Mouse (Mus musculus) ES-Bruce4 (cell line): Measurements from ENCODE around the gene Tenm4. TPM values are rescaled to one million over a fixed set of nuclear protein-coding genes. Genes with fewer than 3 reads are reported as not detected.

Source experiments
- H3K27ac ChIP-seq: 2 replicates; pipeline ENCODE4 v1.5.1; 2012; ENCODE audit warnings: low read length, inconsistent platforms; ENCODE audit not compliant: insufficient read depth
- H3K27me3 ChIP-seq: 2 replicates; pipeline ENCODE4 v1.6.1; 2012; ENCODE audit warnings: mild to moderate bottlenecking, low read length, inconsistent platforms; ENCODE audit not compliant: control insufficient read depth, poor library complexity, insufficient read depth, severe bottlenecking
- H3K36me3 ChIP-seq: 2 replicates; pipeline ENCODE4 v1.6.1; 2012; ENCODE audit warnings: inconsistent platforms, mild to moderate bottlenecking, low read length, moderate library complexity; ENCODE audit not compliant: control insufficient read depth, poor library complexity, insufficient read depth, severe bottlenecking
- H3K4me1 ChIP-seq: one replicate; pipeline ENCODE4 v1.8.1; 2011; ENCODE audit warnings: low read length; ENCODE audit not compliant: control insufficient read depth, insufficient read depth
- H3K4me3 ChIP-seq: 2 replicates; pipeline ENCODE4 v1.5.1; 2011; ENCODE audit warnings: low read depth, mild to moderate bottlenecking, low read length
- H3K9ac ChIP-seq: 2 replicates; pipeline ENCODE4 v1.6.1; 2012; ENCODE audit warnings: low read depth, mild to moderate bottlenecking, inconsistent platforms; ENCODE audit not compliant: poor library complexity, severe bottlenecking
- H3K9me3 ChIP-seq: replicated peaks from 2 replicates; pipeline ENCODE4 v1.6.1; 2012; ENCODE audit warnings: mild to moderate bottlenecking, low read length, inconsistent platforms; ENCODE audit not compliant: control insufficient read depth, poor library complexity, insufficient read depth, severe bottlenecking
- CTCF ChIP-seq: IDR thresholded peaks from one replicate; pipeline ENCODE4 v1.8.1; 2011; ENCODE audit warnings: low read depth, low read length
- EP300 ChIP-seq: IDR thresholded peaks from 2 replicates; pipeline ENCODE4 v1.6.1; 2011; ENCODE audit warnings: low read depth, low read length; ENCODE audit not compliant: insufficient read depth
- POLR2A ChIP-seq: IDR thresholded peaks from one replicate; pipeline ENCODE4 v1.8.1; 2011; ENCODE audit warnings: low read length; ENCODE audit not compliant: insufficient read depth
- polyA plus RNA-seq: library from polyadenylated mRNA; stranded (reverse); fragments of >200 nt; gene quantifications from 2 replicates; pipeline ENCODE4 v1.2.4, GENCODE M21; 2011; ENCODE audit warnings: low read depth; ENCODE audit not compliant: missing spikeins, insufficient read depth, insufficient read length

Gene Tenm4
- polyA plus RNA-seq, 1 experiment, result 4.8 TPM

- H3K4me1 ChIP-seq, result peaks cover 2% of the 10 kb centered on the region
- H3K27me3 ChIP-seq, result no peaks in the 10 kb centered on the region
- H3K9ac ChIP-seq, result no peak overlapping the region
- TF ChIP-seq POLR2A (no peak), EP300 (no peak), CTCF (no peak)
- no peaks in the 10 kb centered on the region for H3K9me3 ChIP-seq
- H3K4me3 ChIP-seq, result no peak overlapping the region
- no peak overlapping the region for H3K27ac ChIP-seq
- no peaks in the 10 kb centered on the region for H3K36me3 ChIP-seq
Observed at GRCm38 (mm10) chr7:96903088-96903985, 732.3 kb downstream of the Tenm4 start.

- H3K4me3 ChIP-seq, result no peak overlapping the region
- no peak overlapping the region for H3K27ac ChIP-seq
- no peak overlapping the region for H3K9ac ChIP-seq
- no peaks in the 10 kb centered on the region for H3K27me3 ChIP-seq
- no peaks in the 10 kb centered on the region for H3K9me3 ChIP-seq
- TF ChIP-seq CTCF (no peak), POLR2A (no peak), EP300 (no peak)
- no peaks in the 10 kb centered on the region for H3K36me3 ChIP-seq
- H3K4me1 ChIP-seq, result peaks cover 2% of the 10 kb centered on the region
Observed at GRCm38 (mm10) chr7:96904442-96904841, 733.4 kb downstream of the Tenm4 start.

- no peak overlapping the region for H3K27ac ChIP-seq
- no peaks in the 10 kb centered on the region for H3K36me3 ChIP-seq
- no peak for TF ChIP-seq CTCF
- TF ChIP-seq POLR2A, result no peak
- no peak for TF ChIP-seq EP300
- H3K4me1 ChIP-seq, result peaks cover 2% of the 10 kb centered on the region
- no peaks in the 10 kb centered on the region for H3K27me3 ChIP-seq
- H3K9me3 ChIP-seq, result no peaks in the 10 kb centered on the region
- H3K4me3 ChIP-seq, result no peak overlapping the region
- H3K9ac ChIP-seq, result no peak overlapping the region
Observed at GRCm38 (mm10) chr7:96904936-96905335, 733.9 kb downstream of the Tenm4 start.

- Histone ChIP-seq H3K36me3 (no peaks in the 10 kb centered on the region), H3K27me3 (no peaks in the 10 kb centered on the region), H3K27ac (no peak overlapping the region), H3K9me3 (no peaks in the 10 kb centered on the region), H3K9ac (no peak overlapping the region), H3K4me1 (peaks cover 2% of the 10 kb centered on the region), H3K4me3 (no peak overlapping the region)
- TF ChIP-seq EP300 (no peak), POLR2A (no peak), CTCF (no peak)
Observed at GRCm38 (mm10) chr7:96905422-96905821, 734.4 kb downstream of the Tenm4 start.

- Histone ChIP-seq H3K4me1 (peaks cover 2% of the 10 kb centered on the region), H3K4me3 (no peak overlapping the region), H3K27me3 (no peaks in the 10 kb centered on the region), H3K27ac (no peak overlapping the region), H3K9me3 (no peaks in the 10 kb centered on the region), H3K9ac (no peak overlapping the region), H3K36me3 (no peaks in the 10 kb centered on the region)
- TF ChIP-seq POLR2A (no peak), EP300 (no peak)
Observed at GRCm38 (mm10) chr7:96906216-96906615, 735.2 kb downstream of the Tenm4 start.

- H3K36me3 ChIP-seq, result no peaks in the 10 kb centered on the region
- H3K27me3 ChIP-seq, result no peaks in the 10 kb centered on the region
- TF ChIP-seq POLR2A (no peak), EP300 (no peak), CTCF (no peak)
- no peak overlapping the region for H3K27ac ChIP-seq
- H3K9me3 ChIP-seq, result no peaks in the 10 kb centered on the region
- H3K4me1 ChIP-seq, result peaks cover 2% of the 10 kb centered on the region
- no peak overlapping the region for H3K9ac ChIP-seq
- H3K4me3 ChIP-seq, result no peak overlapping the region
Observed at GRCm38 (mm10) chr7:96907971-96908680, 737.1 kb downstream of the Tenm4 start.
